Mouse (Mus musculus): ENCODE measurements at regions not wholly inside any gene's neighbourhood (a gene's known extent, or its start where the extent isn't known, plus 50 kb on each side); places are given as distances from the start of the nearest gene placed in this dataset.
"Not testable (repeated sequence)": the region's sequence is repeated elsewhere in the genome, so short reads cannot be mapped to it uniquely, and the experiment has no call there.

- no peaks in the 10 kb centered on the region for H3K9me3 ChIP-seq (ENCODE audit: control insufficient read depth, low read length)
- ATAC-seq = no peak
- no peaks in the 10 kb centered on the region for H3K27me3 ChIP-seq (replicated peaks; ENCODE audit: control insufficient read depth, insufficient read depth, low read length)
- no peaks in the 10 kb centered on the region for H3K4me1 ChIP-seq (replicated peaks; ENCODE audit: control insufficient read depth, insufficient read depth, low read length)
- H3K27ac ChIP-seq (ENCODE audit: low read length) = no peak overlapping the region
- no peak overlapping the region for H3K9ac ChIP-seq (replicated peaks; ENCODE audit: low read depth, low read length)
- no peak overlapping the region for H3K4me2 ChIP-seq (ENCODE audit: low read length)
- no peaks in the 10 kb centered on the region for H3K36me3 ChIP-seq (ENCODE audit: control insufficient read depth, insufficient read depth)
- no peak overlapping the region for H3K4me3 ChIP-seq (replicated peaks; ENCODE audit: low read length)
- WGBS = 68% methylated on average over 3 of the region's 3 CpGs
Observed at GRCm38 (mm10) chr12:39605289-39605688, 432.5 kb downstream of the Arl4a start.

DNA sequence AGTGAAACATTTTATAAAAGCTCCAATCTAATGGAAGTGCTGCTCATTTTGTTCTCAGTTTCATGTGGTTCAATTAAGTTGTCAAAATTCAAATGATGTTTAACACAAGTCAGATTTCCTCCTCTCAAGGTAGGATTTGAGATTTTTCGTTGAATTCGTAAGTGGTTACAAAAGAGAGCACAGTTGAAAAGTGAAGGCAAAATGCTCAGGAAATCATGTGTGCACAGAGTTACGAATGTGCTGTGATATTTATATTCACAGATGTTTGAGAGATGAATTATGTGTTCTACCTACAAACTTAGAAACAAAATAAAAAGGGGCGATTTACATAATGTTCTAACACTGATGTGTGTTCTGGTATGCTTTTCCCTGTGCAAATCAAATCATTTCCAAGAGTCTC is 433.1 kb downstream of the Arl4a start:
- no peak for ATAC-seq
- Histone ChIP-seq H3K36me3 (ENCODE audit: control insufficient read depth, insufficient read depth) (no peaks in the 10 kb centered on the region), H3K27me3 (replicated peaks; ENCODE audit: control insufficient read depth, insufficient read depth, low read length) (no peaks in the 10 kb centered on the region), H3K9ac (replicated peaks; ENCODE audit: low read depth, low read length) (no peak overlapping the region), H3K27ac (ENCODE audit: low read length) (no peak overlapping the region), H3K4me1 (replicated peaks; ENCODE audit: control insufficient read depth, insufficient read depth, low read length) (no peaks in the 10 kb centered on the region), H3K4me3 (replicated peaks; ENCODE audit: low read length) (no peak overlapping the region), H3K9me3 (ENCODE audit: control insufficient read depth, low read length) (no peaks in the 10 kb centered on the region), H3K4me2 (ENCODE audit: low read length) (no peak overlapping the region)
- 76% methylated on average over 4 of the region's 4 CpGs for WGBS

DNA sequence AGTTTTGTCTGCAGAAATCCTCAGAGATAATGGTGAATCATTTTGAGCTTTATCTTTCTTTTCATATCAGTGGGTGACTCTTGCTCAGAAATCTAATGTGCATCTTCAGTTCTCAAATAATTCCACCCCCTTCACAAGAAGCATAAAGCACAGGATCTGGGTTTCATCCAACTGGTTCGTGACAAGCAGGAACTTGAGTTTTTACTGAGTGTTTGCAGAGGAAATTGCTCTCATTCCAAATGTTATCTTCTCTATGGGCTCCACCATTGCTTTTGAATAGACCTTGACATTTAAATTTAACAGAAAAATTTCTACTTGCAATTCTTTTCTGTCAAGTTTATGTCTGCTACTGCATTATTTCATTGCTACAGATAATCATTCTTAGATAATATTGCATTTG is 443.1 kb downstream of the Arl4a start:
- 62% methylated on average over 1 of the region's 1 CpGs for WGBS
- Histone ChIP-seq H3K4me2 (ENCODE audit: low read length) (no peak overlapping the region), H3K9me3 (ENCODE audit: control insufficient read depth, low read length) (no peaks in the 10 kb centered on the region), H3K36me3 (ENCODE audit: control insufficient read depth, insufficient read depth) (no peaks in the 10 kb centered on the region), H3K4me1 (replicated peaks; ENCODE audit: control insufficient read depth, insufficient read depth, low read length) (no peaks in the 10 kb centered on the region), H3K27ac (ENCODE audit: low read length) (no peak overlapping the region), H3K27me3 (replicated peaks; ENCODE audit: control insufficient read depth, insufficient read depth, low read length) (no peaks in the 10 kb centered on the region), H3K9ac (replicated peaks; ENCODE audit: low read depth, low read length) (no peak overlapping the region), H3K4me3 (replicated peaks; ENCODE audit: low read length) (no peak overlapping the region)
- no peak for ATAC-seq

- ATAC-seq; H3K27me3 ChIP-seq (replicated peaks; ENCODE audit: control insufficient read depth, insufficient read depth, low read length); H3K27ac ChIP-seq (ENCODE audit: low read length); H3K9me3 ChIP-seq (ENCODE audit: control insufficient read depth, low read length); H3K4me1 ChIP-seq (replicated peaks; ENCODE audit: control insufficient read depth, insufficient read depth, low read length); H3K4me2 ChIP-seq (ENCODE audit: low read length); H3K36me3 ChIP-seq (ENCODE audit: control insufficient read depth, insufficient read depth); H3K9ac ChIP-seq (replicated peaks; ENCODE audit: low read depth, low read length); H3K4me3 ChIP-seq (replicated peaks; ENCODE audit: low read length): not testable (repeated sequence)
Observed at GRCm38 (mm10) chr12:39593781-39594180, 444.0 kb downstream of the Arl4a start.

DNA sequence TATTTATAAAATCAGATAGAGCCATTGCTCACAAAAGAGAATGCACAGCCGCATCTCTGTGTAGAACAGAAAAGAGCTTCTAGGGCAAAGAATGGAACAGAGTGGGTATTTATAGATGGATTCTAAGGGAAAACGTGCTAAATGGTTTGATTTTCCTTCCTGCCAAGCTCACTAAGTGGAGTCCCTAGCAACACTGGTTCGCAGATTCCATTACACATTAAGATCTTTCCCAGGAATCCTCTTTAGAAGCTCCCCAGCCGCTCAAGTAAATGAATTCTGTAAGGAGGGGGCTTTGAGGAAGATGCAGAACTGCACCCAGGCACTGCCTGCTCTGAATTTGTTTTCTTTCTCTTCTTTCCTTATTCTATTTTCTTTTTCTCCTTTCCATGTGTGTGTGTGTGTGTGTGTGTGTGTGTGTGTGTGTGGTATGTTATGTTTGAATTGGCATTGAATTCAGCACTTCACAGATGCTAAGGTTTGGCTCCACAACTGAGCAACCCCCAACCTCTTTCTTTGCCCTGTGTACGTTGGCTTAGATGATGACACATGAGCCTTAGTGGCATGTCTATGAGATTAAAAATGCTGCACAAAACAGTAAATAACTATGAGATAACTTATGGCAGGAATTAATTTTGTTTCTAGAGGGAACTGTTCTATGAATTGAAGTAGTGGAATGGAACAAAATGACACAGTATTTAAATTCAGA is 450.5 kb downstream of the Arl4a start:
- 34% methylated on average over 5 of the region's 5 CpGs for WGBS
- H3K4me2 ChIP-seq (ENCODE audit: low read length) = no peak overlapping the region
- no peaks in the 10 kb centered on the region for H3K36me3 ChIP-seq (ENCODE audit: control insufficient read depth, insufficient read depth)
- no peaks in the 10 kb centered on the region for H3K4me1 ChIP-seq (replicated peaks; ENCODE audit: control insufficient read depth, insufficient read depth, low read length)
- no peak overlapping the region for H3K9ac ChIP-seq (replicated peaks; ENCODE audit: low read depth, low read length)
- H3K27ac ChIP-seq (ENCODE audit: low read length) = no peak overlapping the region
- ATAC-seq = peak; percentile 83
- H3K27me3 ChIP-seq (replicated peaks; ENCODE audit: control insufficient read depth, insufficient read depth, low read length) = no peaks in the 10 kb centered on the region
- H3K4me3 ChIP-seq (replicated peaks; ENCODE audit: low read length) = no peak overlapping the region
- H3K9me3 ChIP-seq (ENCODE audit: control insufficient read depth, low read length) = no peaks in the 10 kb centered on the region

- H3K9ac ChIP-seq (replicated peaks; ENCODE audit: low read depth, low read length) = no peak overlapping the region
- no peak overlapping the region for H3K4me2 ChIP-seq (ENCODE audit: low read length)
- H3K4me1 ChIP-seq (replicated peaks; ENCODE audit: control insufficient read depth, insufficient read depth, low read length) = no peaks in the 10 kb centered on the region
- ATAC-seq = no peak
- WGBS = 89% methylated on average over 4 of the region's 4 CpGs
- H3K36me3 ChIP-seq (ENCODE audit: control insufficient read depth, insufficient read depth) = no peaks in the 10 kb centered on the region
- no peak overlapping the region for H3K4me3 ChIP-seq (replicated peaks; ENCODE audit: low read length)
- H3K9me3 ChIP-seq (ENCODE audit: control insufficient read depth, low read length) = no peaks in the 10 kb centered on the region
- H3K27ac ChIP-seq (ENCODE audit: low read length) = no peak overlapping the region
- H3K27me3 ChIP-seq (replicated peaks; ENCODE audit: control insufficient read depth, insufficient read depth, low read length) = no peaks in the 10 kb centered on the region
Observed at GRCm38 (mm10) chr12:39586163-39586562, 451.7 kb downstream of the Arl4a start.

GRCm38 (mm10) chr12:39577610-39578009 is 460.2 kb downstream of the Arl4a start:
- Histone ChIP-seq H3K36me3 (ENCODE audit: control insufficient read depth, insufficient read depth) (no peaks in the 10 kb centered on the region), H3K27ac (ENCODE audit: low read length) (no peak overlapping the region), H3K4me3 (replicated peaks; ENCODE audit: low read length) (no peak overlapping the region), H3K9me3 (ENCODE audit: control insufficient read depth, low read length) (no peaks in the 10 kb centered on the region), H3K9ac (replicated peaks; ENCODE audit: low read depth, low read length) (no peak overlapping the region), H3K4me2 (ENCODE audit: low read length) (no peak overlapping the region), H3K27me3 (replicated peaks; ENCODE audit: control insufficient read depth, insufficient read depth, low read length) (no peaks in the 10 kb centered on the region), H3K4me1 (replicated peaks; ENCODE audit: control insufficient read depth, insufficient read depth, low read length) (peaks cover 3% of the 10 kb centered on the region; the same call in 1 of the 2 replicates)
- ATAC-seq = no peak
- WGBS = 56% methylated on average over 1 of the region's 1 CpGs

DNA sequence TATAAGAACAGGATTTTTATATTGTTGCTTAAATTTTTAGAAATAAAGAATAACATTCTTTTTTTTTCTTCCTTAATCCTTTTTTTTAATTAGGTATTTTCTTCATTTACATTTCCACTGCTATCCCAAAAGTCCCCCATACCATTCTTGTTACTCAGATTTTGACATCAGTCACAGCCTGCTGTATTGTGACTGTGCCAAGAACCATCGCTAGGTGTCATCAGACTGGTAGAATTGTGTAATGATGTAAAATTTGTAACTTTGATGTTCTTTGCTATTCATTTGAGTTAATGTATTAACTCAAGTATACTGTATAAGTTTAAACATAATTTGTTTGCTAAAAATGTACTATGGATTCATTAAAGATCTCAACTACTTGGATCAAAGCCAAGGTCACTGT is 465.0 kb downstream of the Arl4a start:
- Histone ChIP-seq H3K4me2 (ENCODE audit: low read length) (no peak overlapping the region), H3K9ac (replicated peaks; ENCODE audit: low read depth, low read length) (no peak overlapping the region), H3K36me3 (ENCODE audit: control insufficient read depth, insufficient read depth) (no peaks in the 10 kb centered on the region), H3K4me3 (replicated peaks; ENCODE audit: low read length) (no peak overlapping the region), H3K9me3 (ENCODE audit: control insufficient read depth, low read length) (no peaks in the 10 kb centered on the region), H3K4me1 (replicated peaks; ENCODE audit: control insufficient read depth, insufficient read depth, low read length) (peaks cover 3% of the 10 kb centered on the region; the same call in 1 of the 2 replicates), H3K27me3 (replicated peaks; ENCODE audit: control insufficient read depth, insufficient read depth, low read length) (no peaks in the 10 kb centered on the region), H3K27ac (ENCODE audit: low read length) (no peak overlapping the region)
- ATAC-seq = no peak
- WGBS = 49% methylated on average over 1 of the region's 1 CpGs

- Histone ChIP-seq H3K4me1 (replicated peaks; ENCODE audit: control insufficient read depth, insufficient read depth, low read length) (no peaks in the 10 kb centered on the region), H3K36me3 (ENCODE audit: control insufficient read depth, insufficient read depth) (no peaks in the 10 kb centered on the region), H3K9ac (replicated peaks; ENCODE audit: low read depth, low read length) (no peak overlapping the region), H3K4me2 (ENCODE audit: low read length) (no peak overlapping the region), H3K27me3 (replicated peaks; ENCODE audit: control insufficient read depth, insufficient read depth, low read length) (no peaks in the 10 kb centered on the region), H3K9me3 (ENCODE audit: control insufficient read depth, low read length) (no peaks in the 10 kb centered on the region), H3K4me3 (replicated peaks; ENCODE audit: low read length) (no peak overlapping the region), H3K27ac (ENCODE audit: low read length) (no peak overlapping the region)
- WGBS = 91% methylated on average over 1 of the region's 1 CpGs
- ATAC-seq = no peak
Observed at GRCm38 (mm10) chr12:39572147-39572546, 465.7 kb downstream of the Arl4a start.

All from forebrain, embryonic 16.5 days (tissue).